Mouse (Mus musculus): ENCODE measurements around the gene Sdhc. TPM values are rescaled to one million over a fixed set of nuclear protein-coding genes. Genes with fewer than 3 reads are reported as not detected.
"Not testable (repeated sequence)": the region's sequence is repeated elsewhere in the genome, so short reads cannot be mapped to it uniquely, and the experiment has no call there.

The Sdhc gene
- total RNA-seq, 2 experiments from 2014 or later, result 1,121 to 1,186 TPM

GRCm38 (mm10) chr1:171094424-171094823 is 56.0 kb downstream of the Sdhc start:
- intact Hi-C loops (cut with DNase I), result no loop called here
- no peak for DNase-seq (ENCODE audit: low spot score)

GRCm38 (mm10) chr1:171090761-171091160 is 59.6 kb downstream of the Sdhc start:
- no peak for DNase-seq (ENCODE audit: low spot score)
- intact Hi-C loops (cut with DNase I), result no loop called here

GRCm38 (mm10) chr1:171089891-171090290 is 60.5 kb downstream of the Sdhc start:
- intact Hi-C loops (cut with DNase I), result no loop called here
- DNase-seq (ENCODE audit: low spot score), result no peak

- intact Hi-C loops (cut with DNase I); DNase-seq (ENCODE audit: low spot score): not testable (repeated sequence)
Measured at GRCm38 (mm10) chr1:171088237-171088869, 62.0 kb downstream of the Sdhc start.

GRCm38 (mm10) chr1:171085718-171086117 is 64.7 kb downstream of the Sdhc start:
- no peak for DNase-seq (ENCODE audit: low spot score)
- intact Hi-C loops (cut with DNase I), result no loop called here

- DNase-seq (ENCODE audit: low spot score); intact Hi-C loops (cut with DNase I): not testable (repeated sequence)
Measured at GRCm38 (mm10) chr1:171081512-171082231, 68.7 kb downstream of the Sdhc start.

- DNase-seq (ENCODE audit: low spot score); intact Hi-C loops (cut with DNase I): not testable (repeated sequence)
Measured at GRCm38 (mm10) chr1:171079825-171080224, 70.6 kb downstream of the Sdhc start.

GRCm38 (mm10) chr1:171079345-171079744 is 71.1 kb downstream of the Sdhc start:
- DNase-seq (ENCODE audit: low spot score); intact Hi-C loops (cut with DNase I): not testable (repeated sequence)

- DNase-seq (ENCODE audit: low spot score); intact Hi-C loops (cut with DNase I): not testable (repeated sequence)
Measured at GRCm38 (mm10) chr1:171078419-171078818, 72.0 kb downstream of the Sdhc start.

GRCm38 (mm10) chr1:171077955-171078354 is 72.4 kb downstream of the Sdhc start:
- peak; percentile 28 for DNase-seq (ENCODE audit: low spot score)
- intact Hi-C loops (cut with DNase I), result not testable (repeated sequence)

- intact Hi-C loops (cut with DNase I); DNase-seq (ENCODE audit: low spot score): not testable (repeated sequence)
Measured at GRCm38 (mm10) chr1:171077192-171077591, 73.2 kb downstream of the Sdhc start.

Small RNAs within 50 kb of the gene (microRNA-seq; reads per million reads assigned to microRNA genes)
- not detected for gene Gm27844

Other genes starting within 250 kb of the Sdhc start
- gene Fcrlb, start 237.7 kb downstream of the Sdhc start, total RNA-seq (2021), result not detected
- under 1 TPM; 0.45 to 0.73 TPM for gene Fcrla, start 223.0 kb downstream of the Sdhc start, total RNA-seq (2021)
- gene Fcgr2b, start 174.1 kb downstream of the Sdhc start, total RNA-seq (2021), result 1 to 10 TPM; 6.9 to 7.1 TPM
- gene Fcgr4, start 131.7 kb downstream of the Sdhc start, total RNA-seq (2021), result under 1 TPM; 0.34 to 0.52 TPM
- 10 to 100 TPM; 12.5 to 15.6 TPM for gene Fcgr3, start 85.7 kb downstream of the Sdhc start, total RNA-seq (2021)
- 1 to 10 TPM in 1 of 2 experiments, under 1 TPM in 1; 0.34 to 1.1 TPM for gene Cfap126, start 36.7 kb downstream of the Sdhc start, total RNA-seq (2021)
- gene Mpz, start 108 bp upstream of the Sdhc start, total RNA-seq (2021), result 1 to 10 TPM in 1 of 2 experiments, under 1 TPM in 1; 0.29 to 6.7 TPM
- gene Pcp4l1, start 45.7 kb upstream of the Sdhc start, total RNA-seq (2021), result 100 to 1,000 TPM; 253 to 281 TPM
- gene Nr1i3, start 63.4 kb upstream of the Sdhc start, total RNA-seq (2021), result not detected
- gene Tomm40l, start 71.9 kb upstream of the Sdhc start, total RNA-seq (2021), result 100 to 1,000 TPM in 1 of 2 experiments, 10 to 100 TPM in 1; 88.9 to 101 TPM
- gene Apoa2, start 74.5 kb upstream of the Sdhc start, total RNA-seq (2021), result 1 to 10 TPM; 2.9 to 3.0 TPM
- gene Fcer1g, start 83.8 kb upstream of the Sdhc start, total RNA-seq (2021), result 10 to 100 TPM; 11.0 to 12.9 TPM
- gene Adamts4, start 99.8 kb upstream of the Sdhc start, total RNA-seq (2021), result 1 to 10 TPM in 1 of 2 experiments, under 1 TPM in 1; 0.49 to 2.0 TPM
- gene Ndufs2, start 100.8 kb upstream of the Sdhc start, total RNA-seq (2021), result 1,000 to 10,000 TPM; 1,437 to 1,441 TPM
- gene B4galt3, start 119.7 kb upstream of the Sdhc start, total RNA-seq (2021), result 10 to 100 TPM; 16.4 to 17.8 TPM
- 10 to 100 TPM; 13.4 to 13.7 TPM for gene Ppox, start 130.6 kb upstream of the Sdhc start, total RNA-seq (2021)
- gene Usp21, start 137.4 kb upstream of the Sdhc start, total RNA-seq (2021), result 10 to 100 TPM; 19.7 to 21.3 TPM
- 10 to 100 TPM; 80.7 to 81.5 TPM for gene Ufc1, start 144.4 kb upstream of the Sdhc start, total RNA-seq (2021)
- gene Dedd, start 178.5 kb upstream of the Sdhc start, total RNA-seq (2021), result 10 to 100 TPM; 21.9 to 22.2 TPM
- 10 to 100 TPM; 26.1 to 29.9 TPM for gene Nit1, start 195.0 kb upstream of the Sdhc start, total RNA-seq (2021)
- 10 to 100 TPM; 74.3 to 84.4 TPM for gene Pfdn2, start 195.1 kb upstream of the Sdhc start, total RNA-seq (2021)
- not detected for gene Klhdc9, start 210.2 kb upstream of the Sdhc start, total RNA-seq (2021)
- gene Nectin4, start 219.5 kb upstream of the Sdhc start, total RNA-seq (2021), result under 1 TPM; 0.21 to 0.42 TPM
- 1 to 10 TPM; 2.7 TPM for gene Arhgap30, start 238.4 kb upstream of the Sdhc start, total RNA-seq (2021)

Measured in heart, postnatal 25 days (tissue).